Mouse (Mus musculus) myocyte (in vitro differentiated cells): ENCODE measurements around the gene Kifc3. TPM values are rescaled to one million over a fixed set of nuclear protein-coding genes. Genes with fewer than 3 reads are reported as not detected.

Experiments used
- H3K27me3 ChIP-seq: one replicate; pipeline ENCODE4 v1.6.1; 2011; ENCODE audit not compliant: control insufficient read depth, insufficient read depth, insufficient read length
- H3K36me3 ChIP-seq: one replicate; pipeline ENCODE4 v1.6.1; 2011; ENCODE audit not compliant: control insufficient read depth, insufficient read depth
- H3K4me2 ChIP-seq: one replicate; pipeline ENCODE4 v1.6.1; 2011; ENCODE audit warnings: low read depth, control low read depth
- H3K4me3 ChIP-seq: one replicate; pipeline ENCODE4 v1.5.1; 2011; ENCODE audit warnings: mild to moderate bottlenecking, control low read depth, moderate library complexity
- H3K79me2 ChIP-seq: one replicate; pipeline ENCODE4 v1.6.1; 2011; ENCODE audit not compliant: control insufficient read depth, insufficient read depth
- H3ac ChIP-seq: one replicate; pipeline ENCODE4 v1.6.1; 2011; ENCODE audit not compliant: control insufficient read depth, insufficient read length
- CEBPB ChIP-seq: IDR thresholded peaks from 2 replicates; pipeline ENCODE4 v1.6.1; 2011; ENCODE audit warnings: mild to moderate bottlenecking, moderate library complexity; ENCODE audit not compliant: poor library complexity, insufficient read depth, severe bottlenecking
- E2F4 ChIP-seq: IDR thresholded peaks from one replicate; pipeline ENCODE4 v1.6.1; 2011; ENCODE audit warnings: mild to moderate bottlenecking, control low read depth, moderate library complexity; ENCODE audit not compliant: insufficient read depth
- MAX ChIP-seq: IDR thresholded peaks from one replicate; pipeline ENCODE4 v1.6.1; 2011; ENCODE audit warnings: low read depth, mild to moderate bottlenecking, control low read depth
- MYOD1 ChIP-seq, 3 experiments: IDR thresholded peaks; one replicate each; pipeline ENCODE4 v1.6.1; 2011; ENCODE audit warnings: control low read depth in 2 of 3, low read depth in 2 of 3, mild to moderate bottlenecking in 2 of 3, moderate library complexity in 1 of 3; ENCODE audit not compliant: insufficient read length in 2 of 3, control insufficient read depth in 1 of 3
- MYOG ChIP-seq, 3 experiments: IDR thresholded peaks; one replicate each; pipeline ENCODE4 v1.6.1; 2011; ENCODE audit warnings: control low read depth in 2 of 3, low read depth in 2 of 3, mild to moderate bottlenecking in 2 of 3; ENCODE audit not compliant: insufficient read length in 2 of 3, control insufficient read depth in 1 of 3, insufficient read depth in 1 of 3
- POLR2A ChIP-seq: IDR thresholded peaks from one replicate; pipeline ENCODE4 v1.6.1; 2011; ENCODE audit warnings: low read depth, mild to moderate bottlenecking, control low read depth, moderate library complexity; ENCODE audit not compliant: insufficient read length
- POLR2AphosphoS2 ChIP-seq: IDR thresholded peaks from one replicate; pipeline ENCODE4 v1.6.1; 2011; ENCODE audit warnings: low read depth, control low read depth; ENCODE audit not compliant: insufficient read length
- REST ChIP-seq: IDR thresholded peaks from one replicate; pipeline ENCODE4 v1.6.1; 2011; ENCODE audit warnings: mild to moderate bottlenecking, control low read depth, moderate library complexity; ENCODE audit not compliant: insufficient read depth, insufficient read length
- SRF ChIP-seq: IDR thresholded peaks from one replicate; pipeline ENCODE4 v1.6.1; 2011; ENCODE audit warnings: low read depth; ENCODE audit not compliant: control insufficient read depth, insufficient read length
- TCF12 ChIP-seq: IDR thresholded peaks from one replicate; pipeline ENCODE4 v1.6.1; 2011; ENCODE audit warnings: mild to moderate bottlenecking, control low read depth; ENCODE audit not compliant: poor library complexity, insufficient read depth, severe bottlenecking
- TCF3 ChIP-seq: IDR thresholded peaks from one replicate; pipeline ENCODE4 v1.6.1; 2011; ENCODE audit warnings: low read depth, control low read depth; ENCODE audit not compliant: insufficient read length
- USF1 ChIP-seq: IDR thresholded peaks from one replicate; pipeline ENCODE4 v1.6.1; 2011; ENCODE audit warnings: low read depth, mild to moderate bottlenecking, control low read depth, moderate library complexity
- polyA plus RNA-seq: library from polyadenylated mRNA; unstranded; fragments of >200 nt; fragmentation: generic; extraction: Trizol; gene quantifications from one replicate; pipeline ENCODE4 v1.2.1, GENCODE M21; 2012; ENCODE audit warnings: missing spikeins

Gene Kifc3
- polyA plus RNA-seq, 1 experiment: 22.6 TPM

- H3K4me2 ChIP-seq: no peak overlapping the region
- no peak overlapping the region for H3K4me3 ChIP-seq
- H3K27me3 ChIP-seq: no peaks in the 10 kb centered on the region
- H3K36me3 ChIP-seq: no peaks in the 10 kb centered on the region
- TF ChIP-seq SRF: no peak
- TF ChIP-seq MAX: no peak
- TF ChIP-seq TCF3: no peak
- TF ChIP-seq MYOD1 (IDR thresholded peaks at IDR 0.05; ENCODE audit: control insufficient read depth in 1 of 3, insufficient read length in 2 of 3, low read depth in 2 of 3): no peak
- TF ChIP-seq TCF12: no peak
- no peak for TF ChIP-seq E2F4
- TF ChIP-seq MYOG (IDR thresholded peaks at IDR 0.05; ENCODE audit: control insufficient read depth in 1 of 3, insufficient read depth in 1 of 3, insufficient read length in 2 of 3, low read depth in 2 of 3): no peak
- TF ChIP-seq USF1: no peak
- no peak for TF ChIP-seq POLR2AphosphoS2
- no peak for TF ChIP-seq CEBPB
- no peak for TF ChIP-seq POLR2A
- TF ChIP-seq REST: no peak
- H3ac ChIP-seq: no peak overlapping the region
- no peaks in the 10 kb centered on the region for H3K79me2 ChIP-seq
These were observed 146.2 kb downstream of the Kifc3 start for GRCm38 (mm10) chr8:95056414-95056813.

- Histone ChIP-seq H3K79me2 (no peaks in the 10 kb centered on the region), H3K27me3 (no peaks in the 10 kb centered on the region), H3K4me2 (no peak within 1 kb of the TSS), H3ac (no peak within 1 kb of the TSS), H3K36me3 (no peaks in the 10 kb centered on the region), H3K4me3 (no peak within 1 kb of the TSS)
- TF ChIP-seq CEBPB (no peak), TCF3 (no peak), REST (no peak), USF1 (no peak), MAX (no peak), TCF12 (no peak), MYOG (IDR thresholded peaks at IDR 0.05; ENCODE audit: control insufficient read depth in 1 of 3, insufficient read depth in 1 of 3, insufficient read length in 2 of 3, low read depth in 2 of 3) (no peak), E2F4 (no peak), POLR2A (no peak), SRF (no peak), MYOD1 (IDR thresholded peaks at IDR 0.05; ENCODE audit: control insufficient read depth in 1 of 3, insufficient read length in 2 of 3, low read depth in 2 of 3) (no peak), POLR2AphosphoS2 (no peak)
These were observed 147.6 kb downstream of the Kifc3 start, which contains the start of gene Drc7 for GRCm38 (mm10) chr8:95054927-95055510. TSS of gene Drc7 (plus strand) at chr8:95055103.

GRCm38 (mm10) chr8:95054438-95054837 is 148.2 kb downstream of the Kifc3 start:
- H3K4me2 ChIP-seq: no peak overlapping the region
- H3ac ChIP-seq: no peak overlapping the region
- H3K36me3 ChIP-seq: no peaks in the 10 kb centered on the region
- H3K27me3 ChIP-seq: no peaks in the 10 kb centered on the region
- TF ChIP-seq MYOD1 (IDR thresholded peaks at IDR 0.05; ENCODE audit: control insufficient read depth in 1 of 3, insufficient read length in 2 of 3, low read depth in 2 of 3): no peak
- no peak for TF ChIP-seq POLR2AphosphoS2
- TF ChIP-seq USF1: no peak
- TF ChIP-seq TCF3: no peak
- no peak for TF ChIP-seq E2F4
- TF ChIP-seq REST: no peak
- no peak for TF ChIP-seq TCF12
- TF ChIP-seq MYOG (IDR thresholded peaks at IDR 0.05; ENCODE audit: control insufficient read depth in 1 of 3, insufficient read depth in 1 of 3, insufficient read length in 2 of 3, low read depth in 2 of 3): no peak
- TF ChIP-seq CEBPB: no peak
- no peak for TF ChIP-seq SRF
- no peak for TF ChIP-seq POLR2A
- no peak for TF ChIP-seq MAX
- H3K4me3 ChIP-seq: no peak overlapping the region
- H3K79me2 ChIP-seq: no peaks in the 10 kb centered on the region

Other genes starting within 250 kb of the Kifc3 start
- gene Adgrg1, start 228.1 kb downstream of the Kifc3 start, polyA plus RNA-seq: 12.4 TPM
- gene Adgrg3, start 185.1 kb downstream of the Kifc3 start, polyA plus RNA-seq: 9.1 TPM
- 0.02 TPM for gene Drc7, start 147.7 kb downstream of the Kifc3 start, polyA plus RNA-seq
- 20.0 TPM for gene Katnb1, start 121.6 kb downstream of the Kifc3 start, polyA plus RNA-seq
- gene Cngb1, start 103.8 kb upstream of the Kifc3 start, polyA plus RNA-seq: 0.07 TPM
- not detected for gene Tepp, start 107.8 kb upstream of the Kifc3 start, polyA plus RNA-seq
- 7.4 TPM for gene Zfp319, start 129.1 kb upstream of the Kifc3 start, polyA plus RNA-seq
- gene Usb1, start 129.5 kb upstream of the Kifc3 start, polyA plus RNA-seq: 42.8 TPM
- gene Mmp15, start 149.5 kb upstream of the Kifc3 start, polyA plus RNA-seq: 45.1 TPM
- 39.9 TPM for gene Cfap20, start 232.1 kb upstream of the Kifc3 start, polyA plus RNA-seq